Mouse (Mus musculus) cerebellum, adult 18-20 months (tissue): ENCODE measurements around the gene B3gnt4.
A peak's percentile ranks its signal among the peaks of the same experiment; 100 is the strongest.
"Not testable (repeated sequence)": the region's sequence is repeated elsewhere in the genome, so short reads cannot be mapped to it uniquely, and the experiment has no call there.

Experiments used
- DNase-seq, 2 experiments: peaks; one replicate each; pipeline ENCODE4 v3.0.0; 2021

B3gnt4 gene

GRCm38 (mm10) chr5:123510160-123510559 lies at the start of gene B3gnt4:
TSS of gene B3gnt4 (plus strand) at chr5:123510460.
- DNase-seq: no peak

- DNase-seq: no peak
Observed at GRCm38 (mm10) chr5:123461420-123461819, 48.8 kb upstream of the B3gnt4 start.

DNA sequence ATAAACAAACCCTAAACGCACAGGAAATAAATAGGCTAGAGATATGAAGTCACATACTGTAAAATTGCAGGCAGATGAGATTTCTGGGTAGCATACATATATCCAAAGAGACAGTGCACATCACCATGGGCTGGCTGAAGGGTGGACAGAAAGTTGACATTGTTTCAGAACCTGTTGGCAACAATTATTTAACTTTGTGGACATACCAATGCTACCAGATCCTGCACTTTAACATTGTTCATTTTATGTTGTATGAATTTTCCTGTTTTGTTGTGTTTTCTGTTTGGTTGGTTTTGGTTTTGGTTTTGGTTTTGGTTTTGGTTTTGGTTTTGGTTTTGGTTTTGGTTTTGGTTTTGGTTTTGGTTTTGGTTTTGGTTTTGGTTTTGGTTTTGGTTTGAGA lies 45.6 kb upstream of the B3gnt4 start:
- no peak for DNase-seq

GRCm38 (mm10) chr5:123470784-123471400 lies 39.4 kb upstream of the B3gnt4 start:
- no peak for DNase-seq

DNA sequence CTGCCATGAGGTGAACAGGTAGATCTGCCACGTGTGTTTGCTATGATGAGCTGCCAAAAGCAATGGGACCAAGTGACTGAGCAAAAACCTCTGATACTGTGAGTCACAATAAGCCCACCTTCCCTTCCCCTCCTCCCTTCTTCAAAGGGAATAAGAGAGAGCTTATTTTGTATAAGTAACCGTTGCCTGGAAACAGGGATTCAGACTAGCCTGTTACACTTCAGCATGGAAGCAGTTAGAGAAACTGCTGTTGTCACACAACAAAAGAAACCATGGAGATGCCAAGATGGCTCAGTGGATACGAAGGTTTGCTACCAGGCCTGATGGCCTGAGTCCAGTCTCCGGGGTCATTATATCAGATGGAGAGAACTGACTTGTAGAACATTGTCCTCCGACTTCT lies 36.4 kb upstream of the B3gnt4 start:
- DNase-seq: no peak

GRCm38 (mm10) chr5:123487659-123488395 lies 22.4 kb upstream of the B3gnt4 start:
- DNase-seq: no peak

DNA sequence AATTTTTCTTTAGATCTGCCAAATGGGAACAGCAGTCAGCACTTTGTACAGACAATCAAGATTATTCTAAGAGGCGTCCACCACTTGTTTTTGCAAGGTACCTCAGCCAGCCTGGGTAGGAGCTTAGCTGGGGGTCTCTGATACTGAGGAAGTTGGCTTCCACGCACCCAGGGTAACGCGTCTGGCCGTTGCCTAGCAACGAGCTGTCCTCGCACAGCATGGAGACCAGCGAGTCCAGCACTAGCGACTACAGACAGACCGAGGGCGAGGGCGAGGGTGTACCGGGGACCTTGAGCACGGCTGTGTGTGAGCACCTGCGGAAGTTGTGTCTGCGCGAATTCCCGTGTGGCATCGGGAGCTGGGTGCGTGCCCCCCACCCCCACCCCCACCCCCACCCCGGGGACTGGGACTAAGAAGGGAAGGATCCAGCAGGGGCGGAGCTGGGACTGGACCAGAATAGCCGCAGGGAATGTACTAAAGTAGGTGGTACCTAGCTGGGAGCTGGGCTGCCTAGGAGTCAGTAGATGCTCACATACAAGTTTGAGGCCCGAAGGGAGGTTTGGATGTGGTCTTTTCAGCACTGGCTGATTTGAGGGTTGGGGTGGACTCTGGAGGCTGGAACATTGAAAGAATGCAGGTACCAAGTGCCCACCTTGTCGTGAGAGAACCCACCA lies 21.0 kb upstream of the B3gnt4 start, which contains the start of the genes Lrrc43 and Il31:
Lrrc43 (plus strand) TSS at position 194 of the 674 bp plus-strand sequence.
Il31 (minus strand) TSS at position 378 of the 674 bp plus-strand sequence.
- DNase-seq: no peak

GRCm38 (mm10) chr5:123489935-123490334 lies 20.3 kb upstream of the B3gnt4 start:
- no peak for DNase-seq

DNA sequence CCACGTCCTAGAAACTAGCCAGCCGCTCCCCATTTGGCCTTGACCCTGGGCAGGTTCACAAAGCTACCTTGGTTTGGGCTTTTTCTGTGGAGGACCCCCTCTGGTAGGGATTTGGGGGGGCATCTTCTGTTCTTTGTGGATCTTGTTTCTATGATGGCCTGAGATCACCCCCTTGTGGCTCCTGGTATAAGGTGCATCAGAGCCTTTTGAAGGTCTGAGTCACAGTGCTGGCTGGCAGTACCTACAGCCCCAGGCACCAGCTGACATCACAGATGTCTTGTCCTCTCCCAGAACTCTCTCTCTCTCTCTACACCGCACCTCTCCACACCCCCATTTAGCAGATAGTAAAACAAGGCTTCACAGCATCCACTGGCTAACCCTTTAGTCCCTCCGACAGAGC lies 10.5 kb upstream of the B3gnt4 start:
- DNase-seq: peak; percentile 56 to 69

GRCm38 (mm10) chr5:123501973-123502372 lies 8.3 kb upstream of the B3gnt4 start:
- DNase-seq: no peak

DNA sequence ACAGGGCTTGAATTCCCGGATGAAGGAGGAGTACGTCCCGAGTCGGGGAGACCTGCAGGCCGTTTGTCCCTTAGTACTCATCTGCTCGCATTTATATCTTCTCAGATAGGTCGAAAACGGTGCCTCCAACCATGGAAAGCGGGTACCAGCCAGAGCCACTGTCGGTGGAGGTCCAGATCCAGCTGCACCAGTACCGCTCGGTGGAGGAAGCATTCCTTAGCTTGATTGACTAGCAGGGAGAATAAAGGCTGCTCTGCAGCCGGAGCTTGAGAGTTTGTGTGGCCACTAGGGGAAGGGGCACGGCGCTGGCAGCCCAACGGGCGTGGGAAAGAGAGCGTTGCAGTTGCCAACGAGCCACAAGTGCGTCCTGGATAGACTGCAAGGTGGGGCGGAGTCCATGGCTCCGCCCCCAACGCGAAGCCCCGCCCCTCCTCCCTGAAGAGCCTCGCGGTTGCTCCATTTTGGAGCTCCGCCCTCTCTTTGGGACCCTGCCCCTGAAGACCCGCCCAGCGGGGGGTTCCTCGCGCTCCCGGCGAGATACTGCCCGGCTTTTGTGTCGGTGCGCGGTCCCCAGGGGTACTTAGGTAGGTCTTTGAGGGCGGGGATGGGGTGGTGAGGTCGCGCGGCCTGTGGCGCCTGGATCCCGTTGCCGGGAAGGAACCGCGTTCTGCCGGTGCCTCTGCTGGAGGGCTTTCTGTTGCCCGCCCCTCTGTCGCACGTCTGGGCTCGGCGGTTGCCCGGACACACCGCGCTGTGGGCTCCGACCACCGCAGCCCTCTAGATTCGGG lies 2.1 kb upstream of the B3gnt4 start:
- peak; percentile 55 to 71 for DNase-seq

GRCm38 (mm10) chr5:123508921-123509320 lies 1.3 kb upstream of the B3gnt4 start:
- no peak for DNase-seq

- DNase-seq: not testable (repeated sequence)
Observed at GRCm38 (mm10) chr5:123511426-123511825, 1.2 kb downstream of the B3gnt4 start.

- DNase-seq: no peak
Observed at GRCm38 (mm10) chr5:123512102-123512501, 1.8 kb downstream of the B3gnt4 start.

DNA sequence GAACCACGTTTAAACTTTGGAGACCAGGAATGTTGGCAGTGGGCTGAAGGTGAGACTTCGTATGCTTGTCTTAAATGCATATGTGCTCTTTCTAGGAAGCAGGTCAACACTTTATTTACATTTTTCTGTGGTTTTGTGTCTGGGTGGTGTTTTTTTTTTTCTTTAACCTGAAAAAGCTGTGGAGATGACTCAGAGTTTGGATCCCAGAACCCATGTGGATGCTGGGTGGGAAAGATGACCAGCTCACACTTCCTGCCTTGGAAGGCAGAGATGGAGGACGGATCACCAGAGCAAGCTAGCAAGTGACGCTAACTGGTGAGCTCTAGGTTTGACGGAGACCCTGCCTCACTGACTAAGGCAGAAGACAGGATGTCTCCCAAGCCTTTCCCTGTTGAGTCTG lies 4.6 kb downstream of the B3gnt4 start:
- DNase-seq: no peak

- no peak for DNase-seq
Observed at GRCm38 (mm10) chr5:123520666-123521065, 10.4 kb downstream of the B3gnt4 start.

GRCm38 (mm10) chr5:123521621-123522020 lies 11.4 kb downstream of the B3gnt4 start:
- DNase-seq: no peak

- DNase-seq: no peak
Observed at GRCm38 (mm10) chr5:123522166-123522565, 11.9 kb downstream of the B3gnt4 start.

DNA sequence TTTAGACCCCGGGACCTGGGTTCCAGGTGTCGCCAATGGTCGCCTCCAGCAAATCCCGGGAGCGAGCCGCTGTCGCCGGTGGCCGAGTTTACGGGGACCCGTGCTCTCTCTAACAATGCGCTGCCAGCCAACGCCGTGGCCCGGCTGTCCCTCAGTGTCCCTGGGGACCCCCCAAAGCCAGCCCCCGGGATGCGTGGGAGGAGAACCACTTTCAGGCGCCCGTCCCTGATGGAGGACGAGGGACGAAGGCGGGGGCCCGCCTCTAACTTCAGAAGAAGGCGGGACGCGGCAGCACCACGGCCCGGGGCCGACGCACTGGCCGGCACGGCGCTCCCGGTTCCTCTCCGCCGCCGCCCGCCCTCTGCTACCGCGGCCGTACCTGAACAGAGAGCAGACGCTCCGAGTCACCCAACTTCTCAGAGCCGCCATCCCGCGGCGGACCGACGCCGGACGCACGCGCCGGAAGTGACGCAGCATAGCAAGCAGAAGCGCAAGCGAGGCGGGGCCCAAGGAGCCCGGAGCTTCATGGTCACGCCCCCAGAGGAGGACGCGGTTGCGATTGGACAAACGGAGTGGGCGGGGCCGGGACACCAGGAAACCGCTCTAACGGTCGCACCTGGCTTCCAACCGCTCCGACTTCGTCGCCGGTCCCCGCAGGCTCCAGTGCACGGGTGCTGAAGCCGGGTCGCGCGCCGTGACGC lies 13.6 kb downstream of the B3gnt4 start, which contains the start of gene Diablo:
Diablo (minus strand) TSS at position 485 of the 701 bp plus-strand sequence.
- peak; percentile 98 to 99 for DNase-seq

DNA sequence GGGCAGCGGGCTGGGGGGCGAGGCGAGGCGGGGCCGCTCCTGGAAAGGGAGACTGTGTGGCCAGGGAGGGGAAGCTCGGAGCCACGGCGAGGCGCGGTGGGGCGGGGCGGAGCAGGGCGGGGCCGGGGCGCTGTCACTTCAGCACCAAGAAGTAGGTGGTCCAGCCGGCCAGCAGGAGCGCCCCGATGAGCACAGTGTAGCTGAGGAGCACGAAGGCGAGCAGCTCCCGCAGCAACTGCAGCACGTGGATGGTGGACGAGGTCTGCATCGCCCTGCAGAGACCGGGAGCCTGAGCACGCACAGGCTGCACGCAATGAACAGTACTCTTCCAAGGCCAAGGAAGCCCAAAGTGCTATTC lies 14.1 kb downstream of the B3gnt4 start:
- DNase-seq: no peak

DNA sequence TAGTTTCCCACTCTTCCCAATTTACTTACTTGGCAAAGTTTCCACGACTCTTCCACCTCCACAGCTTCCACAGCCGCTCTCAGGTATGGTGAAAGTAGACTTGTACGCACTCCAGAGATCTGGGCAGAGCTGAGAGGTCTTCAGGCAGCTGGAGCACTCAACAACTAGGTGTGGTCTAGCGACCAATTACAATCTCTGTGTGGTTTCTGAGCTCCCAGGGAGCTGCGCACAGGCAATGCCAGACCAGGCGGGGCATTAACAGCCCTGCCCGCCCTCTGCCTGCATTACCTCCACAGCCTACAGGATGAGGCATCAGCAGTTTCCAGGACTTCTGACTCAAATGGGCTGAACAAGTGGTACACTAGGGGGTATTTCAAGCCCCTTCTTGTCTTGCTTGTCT lies 15.0 kb downstream of the B3gnt4 start, which contains the start of gene Gm49027:
Gm49027 (minus strand) TSS at position 208 of the 400 bp plus-strand sequence.
- no peak for DNase-seq

DNA sequence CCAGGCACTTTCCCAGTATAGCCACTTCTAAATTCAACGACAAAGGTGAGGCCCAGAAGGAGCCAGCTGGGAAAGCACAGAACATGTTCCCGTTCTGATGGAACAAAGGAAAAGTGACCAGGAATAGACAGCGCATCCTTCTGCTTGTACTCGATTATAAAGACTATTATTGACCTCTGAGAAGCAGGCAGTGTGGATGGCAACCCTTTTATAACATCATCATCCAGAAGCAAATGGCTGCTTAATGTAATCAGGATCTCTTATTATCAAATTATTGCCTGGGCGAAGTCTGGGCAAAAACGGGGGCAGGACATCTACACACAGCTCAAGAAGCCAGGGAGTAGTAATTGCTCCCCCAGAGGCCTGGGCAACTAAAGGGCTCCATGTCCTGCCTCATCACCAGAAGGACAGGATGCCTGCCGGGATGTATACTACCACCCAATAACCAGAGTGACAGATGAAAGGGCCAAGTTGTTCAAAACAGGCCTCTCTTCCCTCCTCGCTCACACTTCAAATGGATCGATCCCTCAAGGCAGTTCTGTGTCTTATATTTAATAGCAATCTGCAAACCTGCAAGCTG lies 15.7 kb downstream of the B3gnt4 start:
- DNase-seq: no peak
